Mouse (Mus musculus) Patski (cell line): ENCODE data around the gene Tmem160. TPM values are rescaled to one million over a fixed set of nuclear protein-coding genes. Genes with fewer than 3 reads are reported as not detected.

Experiments
- ATAC-seq: fragments of 100-300 bp; one replicate; pipeline ENCODE4 v1.8.0; 2021
- CTCF ChIA-PET: fragments of 350-600 bp; sonication (Branson Sonifier 250); formaldehyde crosslinking; loops from one replicate; lab custom pipeline; 2022; ENCODE audit warnings: inconsistent platforms; lab: Charles Lee
- POLR2A ChIA-PET: fragments of 350-600 bp; sonication (Branson Sonifier 250); formaldehyde crosslinking; loops from one replicate; lab custom pipeline; 2022; ENCODE audit warnings: antibody characterized with exemption, inconsistent platforms; lab: Charles Lee
- DNase-seq: peaks from one replicate; pipeline ENCODE4 v3.0.0-alpha.2; 2011; ENCODE audit warnings: low read depth, low spot score
- H3K27me3 ChIP-seq: fragments of 371-371 bp; one replicate; pipeline ENCODE4 v1.5.1; 2021
- CTCF ChIP-seq: fragments of 100-300 bp; IDR thresholded peaks from one replicate; pipeline ENCODE4 v1.5.1; 2021
- in situ Hi-C: fragments of 300-500 bp; cut with MboI; formaldehyde crosslinking; loops from 3 replicates; pipeline ENCODE4 v1.11.1; 2018; ENCODE audit warnings: low pct_unique_long_range_greater_than_20kb, mixed read lengths
- polyA plus RNA-seq: library from polyadenylated mRNA; unstranded; gene quantifications from one replicate; pipeline ENCODE4 v1.2.3, GENCODE M21; 2021

Gene Tmem160
- polyA plus RNA-seq, 1 experiment from 2014 or later, result 86.0 TPM

- peaks cover 17% of the 10 kb centered on the region for H3K27me3 ChIP-seq
- ChIA-PET CTCF (interaction anchor here (1.0 kb wide), 1 partner anchor 14 kb away, joined by 3 read pairs; no protein-coding TSS in a partner anchor), POLR2A (no interaction called here)
- DNase-seq, result no peak
- no peak for TF ChIP-seq CTCF
- in situ Hi-C loops, result no loop called here
- no peak for ATAC-seq
Measured at GRCm38 (mm10) chr7:16475764-16476599, 23.4 kb downstream of the Tmem160 start.

- peaks cover 17% of the 10 kb centered on the region for H3K27me3 ChIP-seq
- in situ Hi-C loops, result no loop called here
- POLR2A ChIA-PET, result no interaction called here
- DNase-seq (no peak), ATAC-seq (no peak)
- CTCF ChIA-PET, result no interaction called here
- TF ChIP-seq CTCF, result no peak
Measured at GRCm38 (mm10) chr7:16476600-16476989, 24.0 kb downstream of the Tmem160 start.

GRCm38 (mm10) chr7:16477628-16478027, 25.0 kb downstream of the Tmem160 start, which contains the start of gene Npas1:
Npas1 (minus strand) TSS chr7:16477728.
- CTCF ChIA-PET, result no interaction called here
- DNase-seq (no peak), ATAC-seq (no peak)
- POLR2A ChIA-PET, result no interaction called here
- TF ChIP-seq CTCF, result no peak
- H3K27me3 ChIP-seq, result peaks cover 17% of the 10 kb centered on the region
- in situ Hi-C loops, result no loop called here

GRCm38 (mm10) chr7:16488816-16489215, 36.2 kb downstream of the Tmem160 start:
- no peaks in the 10 kb centered on the region for H3K27me3 ChIP-seq
- CTCF ChIA-PET, result interaction anchor here (1.0 to 3.2 kb wide), 7 partner anchors 9 to 129 kb away, joined by 3 to 25 read pairs (median 5); partner anchors contain the start of gene Sae1
- in situ Hi-C loops, result no loop called here
- ATAC-seq (no peak), DNase-seq (no peak)
- no peak for TF ChIP-seq CTCF
- POLR2A ChIA-PET, result interaction anchor here (0.5 to 1.3 kb wide), 3 partner anchors 14 to 113 kb away, joined by 3 to 4 read pairs (median 3); no protein-coding TSS in a partner anchor

GRCm38 (mm10) chr7:16489948-16490347, 37.4 kb downstream of the Tmem160 start:
- peak; percentile 64 for ATAC-seq
- TF ChIP-seq CTCF, result peak; percentile 79
- no peaks in the 10 kb centered on the region for H3K27me3 ChIP-seq
- CTCF ChIA-PET, result interaction anchor here (0.7 to 3.2 kb wide), 14 partner anchors 10 to 134 kb away, joined by 3 to 25 read pairs (median 5); partner anchors contain the start of gene Sae1
- in situ Hi-C loops, result no loop called here
- DNase-seq, result no peak
- POLR2A ChIA-PET, result interaction anchor here (0.7 kb wide), 1 partner anchor 10 kb away, joined by 3 read pairs; no protein-coding TSS in a partner anchor

GRCm38 (mm10) chr7:16491759-16492158, 39.2 kb downstream of the Tmem160 start:
- CTCF ChIA-PET, result interaction anchor here (0.9 to 3.1 kb wide), 15 partner anchors 9 to 131 kb away, joined by 3 to 17 read pairs (median 6); no protein-coding TSS in a partner anchor
- peak; percentile 52 for ATAC-seq

GRCm38 (mm10) chr7:16492211-16492610, 39.6 kb downstream of the Tmem160 start:
- POLR2A ChIA-PET, result no interaction called here
- CTCF ChIA-PET, result interaction anchor here (0.9 to 3.1 kb wide), 19 partner anchors 8 to 130 kb away, joined by 3 to 17 read pairs (median 6); no protein-coding TSS in a partner anchor
- DNase-seq (no peak), ATAC-seq (no peak)
- H3K27me3 ChIP-seq, result no peaks in the 10 kb centered on the region
- in situ Hi-C loops, result no loop called here
- no peak for TF ChIP-seq CTCF

More at GRCm38 (mm10) chr7:16491759-16492158, 39.2 kb downstream of the Tmem160 start:
- in situ Hi-C loops, result no loop called here
- POLR2A ChIA-PET, result no interaction called here
- TF ChIP-seq CTCF, result peak; percentile 92
- DNase-seq, result no peak
- no peaks in the 10 kb centered on the region for H3K27me3 ChIP-seq

- H3K27me3 ChIP-seq, result no peaks in the 10 kb centered on the region
- in situ Hi-C loops, result no loop called here
- CTCF ChIA-PET, result interaction anchor here (0.6 to 3.5 kb wide), 22 partner anchors 9 to 221 kb away, joined by 3 to 20 read pairs (median 4); no protein-coding TSS in a partner anchor
- ATAC-seq, result no peak
- peak; percentile 77 for TF ChIP-seq CTCF
- POLR2A ChIA-PET, result interaction anchor here (1.4 kb wide), 1 partner anchor 125 kb away, joined by 3 read pairs; no protein-coding TSS in a partner anchor
- no peak for DNase-seq
Measured at GRCm38 (mm10) chr7:16493361-16493760, 40.8 kb downstream of the Tmem160 start.

- DNase-seq, result no peak
- TF ChIP-seq CTCF, result no peak
- in situ Hi-C loops, result no loop called here
- CTCF ChIA-PET, result interaction anchor here (1.9 to 3.5 kb wide), 2 partner anchors 9 to 121 kb away, joined by 8 to 20 read pairs; no protein-coding TSS in a partner anchor
- ATAC-seq, result no peak
- POLR2A ChIA-PET, result no interaction called here
- no peaks in the 10 kb centered on the region for H3K27me3 ChIP-seq
Measured at GRCm38 (mm10) chr7:16496260-16496659, 43.7 kb downstream of the Tmem160 start.

GRCm38 (mm10) chr7:16499671-16500104, 47.1 kb downstream of the Tmem160 start:
- ChIA-PET POLR2A (interaction anchor here (0.6 to 0.7 kb wide), 2 partner anchors 10 to 17 kb away, joined by 3 read pairs; no protein-coding TSS in a partner anchor), CTCF (interaction anchor here (1.5 to 2.2 kb wide), 2 partner anchors 8 to 117 kb away, joined by 4 to 7 read pairs; no protein-coding TSS in a partner anchor)
- in situ Hi-C loops, result no loop called here
- TF ChIP-seq CTCF, result no peak
- no peaks in the 10 kb centered on the region for H3K27me3 ChIP-seq
- no peak for ATAC-seq
- DNase-seq, result no peak
